Mouse (Mus musculus) stomach, postnatal 0 days (tissue): ENCODE measurements at regions not wholly inside any gene's neighbourhood (a gene's known extent, or its start where the extent isn't known, plus 50 kb on each side); places are given as distances from the start of the nearest gene placed in this dataset.

Experiments used
- CTCF ChIP-seq: IDR thresholded peaks from 2 replicates; pipeline ENCODE4 v1.5.1; 2016; ENCODE audit warnings: antibody characterized with exemption, low read depth, mild to moderate bottlenecking, moderate library complexity
- EP300 ChIP-seq: optimal IDR thresholded peaks from 2 replicates; pipeline ENCODE3; 2016; ENCODE audit warnings: antibody characterized with exemption

DNA sequence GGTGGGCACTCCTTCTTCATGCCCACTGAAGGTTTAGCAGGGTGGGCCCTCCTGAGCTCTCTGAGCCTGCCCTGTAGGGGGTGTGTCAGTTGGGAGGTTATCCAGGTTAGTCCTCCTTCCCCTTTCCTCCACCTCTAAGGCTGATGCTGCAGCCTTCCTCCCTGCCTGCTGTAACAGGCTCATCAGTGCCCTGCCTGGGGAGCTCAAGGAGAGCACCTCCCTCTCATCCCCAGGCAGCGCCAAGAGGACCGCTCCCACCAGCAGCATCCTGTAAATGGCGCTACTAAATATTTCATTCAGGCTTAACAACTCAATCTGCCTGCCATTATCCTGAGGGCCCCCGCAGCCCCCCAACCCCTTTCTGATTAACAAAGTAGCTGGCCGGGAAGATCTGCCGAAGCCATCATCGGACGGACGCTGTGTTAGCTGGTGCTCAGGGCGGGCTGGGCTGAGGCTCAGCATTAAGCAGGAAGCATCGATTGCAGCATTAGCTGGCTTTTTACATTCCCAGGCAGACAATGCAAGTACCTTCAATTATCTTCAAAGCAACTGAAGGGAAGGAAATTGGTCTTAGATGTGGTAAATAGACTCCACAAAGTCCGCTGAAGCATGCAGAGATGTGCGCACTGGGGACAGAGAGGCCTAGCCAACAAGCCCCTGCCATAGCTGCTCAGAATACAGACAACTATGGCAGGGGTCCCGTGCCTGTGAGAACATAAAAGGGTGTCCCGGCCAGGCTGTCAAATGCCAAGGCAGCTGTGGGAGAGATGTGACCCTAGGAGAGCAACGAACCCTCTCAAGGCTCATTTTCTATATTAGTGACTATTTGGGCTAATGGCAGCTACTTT is 296.3 kb upstream of the Gm4791 start:
- TF ChIP-seq EP300 (no peak), CTCF (no peak)
